Mouse (Mus musculus) kidney, adult 2 months (tissue): Measurements from ENCODE around the gene Bcl7c.

Experiments used
- CTCF ChIP-seq: fragments of 200-500 bp; conservative IDR thresholded peaks from 2 replicates; pipeline ENCODE4 v1.5.1; 2011; ENCODE audit warnings: low read depth, mild to moderate bottlenecking, control low read depth, low read length, moderate library complexity, mixed read lengths; ENCODE audit not compliant: insufficient read depth, insufficient read length
- POLR2A ChIP-seq: fragments of 200-500 bp; IDR thresholded peaks from one replicate; pipeline ENCODE4 v1.6.1; 2011; ENCODE audit warnings: low read depth, low read length, control low read depth

GRCm38 (mm10) chr7:127730170-127730569 lies 21.4 kb upstream of the Bcl7c start:
- no peak for TF ChIP-seq CTCF
- no peak for TF ChIP-seq POLR2A
